In the genomic region with DNA sequence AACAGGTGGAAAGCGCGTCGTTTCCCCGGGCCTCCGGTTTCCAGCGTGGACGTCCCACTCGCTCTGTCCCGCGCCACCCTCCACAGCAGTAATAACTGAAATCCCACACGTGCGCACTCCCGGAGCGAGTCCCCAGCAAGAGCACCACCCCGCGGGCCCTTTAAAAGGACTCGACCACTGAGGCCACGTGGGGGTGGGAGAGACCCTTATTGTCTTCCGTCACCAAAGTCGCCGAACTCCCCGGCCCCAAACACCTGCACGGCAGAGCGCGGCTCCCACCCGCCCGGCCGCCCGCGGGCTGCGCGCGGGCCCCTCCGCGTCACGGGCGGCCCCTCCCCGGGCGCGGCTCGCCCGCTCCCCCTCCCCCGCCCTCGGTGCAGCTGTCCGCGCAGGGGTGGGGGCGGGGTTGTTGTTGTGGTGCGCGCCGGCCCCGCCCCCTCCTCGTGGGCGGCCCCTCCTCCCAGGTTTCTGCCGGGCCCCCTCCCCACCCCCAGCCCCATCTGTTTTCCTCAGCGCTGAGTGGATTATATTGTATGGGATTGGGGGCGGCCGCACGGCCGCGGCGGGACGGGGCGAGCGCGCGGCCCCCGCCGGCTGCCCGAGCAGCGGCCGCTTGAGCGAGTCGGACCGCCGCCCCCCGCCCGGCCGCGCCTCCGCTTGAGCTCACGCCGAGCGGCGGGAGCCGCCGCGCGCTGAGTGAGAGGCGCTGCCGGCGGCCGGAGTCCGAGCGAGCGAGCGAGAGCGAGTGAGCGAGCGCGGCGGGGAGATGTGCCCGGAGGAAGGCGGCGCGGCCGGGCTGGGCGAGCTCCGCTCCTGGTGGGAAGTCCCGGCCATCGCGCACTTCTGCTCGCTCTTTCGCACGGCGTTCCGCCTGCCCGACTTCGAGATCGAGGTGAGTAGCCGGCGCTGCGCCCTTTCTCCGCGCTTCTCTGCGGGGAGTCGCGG, we compare ENCODE assay signal across 8 mouse cellular contexts. TPM values are rescaled to one million over a fixed set of nuclear protein-coding genes. Genes with fewer than 3 reads are reported as not detected.
DNase-seq lines count a peak whose midpoint lies in the region; ATAC-seq lines count a peak whose summit lies in the region.

Gene Cecr2 (plus strand): TSS at position 554 of the 945 bp plus-strand sequence.

- H3K4me3 ChIP-seq in hindbrain, embryonic 14.5 days (replicated peaks; ENCODE audit: low read length): peak within 1 kb of the TSS; percentile 92

- peak within 1 kb of the TSS; percentile 73 for H3K9ac ChIP-seq in hindbrain, embryonic 14.5 days

- peak within 1 kb of the TSS; percentile 94 for H3K27ac ChIP-seq in hindbrain, embryonic 14.5 days

- H3K36me3 ChIP-seq in hindbrain, embryonic 14.5 days (replicated peaks; ENCODE audit: control insufficient read depth, insufficient read depth): no peaks in the 10 kb centered on the region

- ATAC-seq in hindbrain, embryonic 14.5 days (ENCODE audit: low FRiP score): peak; percentile 92

- WGBS in hindbrain, embryonic 14.5 days: under 1% methylated on average over 102 of the region's 127 CpGs

- no peaks in the 10 kb centered on the region for H3K9me3 ChIP-seq in hindbrain, embryonic 14.5 days (ENCODE audit: control insufficient read depth, low read length)

- H3K4me1 ChIP-seq in hindbrain, embryonic 14.5 days (replicated peaks; ENCODE audit: control insufficient read depth, insufficient read depth, low read length): no peaks in the 10 kb centered on the region; the same call in 1 of the 2 replicates

- H3K4me2 ChIP-seq in hindbrain, embryonic 14.5 days (replicated peaks): peak within 1 kb of the TSS; percentile 83

- H3K27me3 ChIP-seq in hindbrain, embryonic 14.5 days (ENCODE audit: control insufficient read depth, insufficient read depth, low read length): no peaks in the 10 kb centered on the region

- peak; percentile 90 for DNase-seq in R1 (ENCODE audit: low read depth, low spot score)
- peak; percentile 88 to 89 for DNase-seq in cerebellum, postnatal 14 days
- peak; percentile 31 to 46 for DNase-seq in frontal cortex, postnatal 25 days (ENCODE audit: low spot score in 2 of 2)
- peak; percentile 82 for DNase-seq in hindbrain, embryonic 14.5 days (ENCODE audit: low spot score)
- DNase-seq in left cerebral cortex, adult 11 months (ENCODE audit: low spot score): peak; percentile 31
- peak; percentile 81 for DNase-seq in lung, postnatal 36 days
- peak; percentile 46 for DNase-seq in right cerebral cortex, adult 18-20 months
- DNase-seq in urinary bladder, postnatal 14 days (ENCODE audit: low spot score): peak; percentile 63

RNA-seq across cellular contexts. Expression of gene Cecr2, which starts in this region (rescaled TPM):
- polyA plus RNA-seq in hindbrain, embryonic 14.5 days (2014; fragmentation: Nextera tagmentation; extraction: Ambion mirVana): 3.7 and 4.7 TPM in 2 replicates

Comparison
In these comparisons a context has a peak if more than half of its experiments do, and no peak if none do; other contexts are left out.
1. Peak in every context shown above with its lines: DNase-seq, ATAC-seq, H3K4me3 ChIP-seq and H3K27ac ChIP-seq.
2. DNase-seq: peak in every context shown above with its lines; median percentile 90 in R1; 88 in cerebellum, postnatal 14 days; 82 in hindbrain, embryonic 14.5 days; 81 in lung, postnatal 36 days; 63 in urinary bladder, postnatal 14 days; 46 in right cerebral cortex, adult 18-20 months; 38 in frontal cortex, postnatal 25 days; 31 in left cerebral cortex, adult 11 months.